Mouse (Mus musculus) intestine, postnatal 0 days (tissue): Measurements from ENCODE around the gene Oas1g. TPM values are rescaled to one million over a fixed set of nuclear protein-coding genes. Genes with fewer than 3 reads are reported as not detected.

Experiments
- ATAC-seq: fragments of 200-750 bp; cut with Nextera tagmentation; 2 replicates; pipeline ENCODE4 v1.8.0; 2017; ENCODE audit warnings: mild to moderate bottlenecking, moderate TSS enrichment, moderate library complexity
- H3K27ac ChIP-seq: fragments of 300-500 bp; sonication (generic); 2 replicates; pipeline ENCODE4 v1.5.1; 2014; ENCODE audit warnings: mild to moderate bottlenecking, low read depth, low read length, moderate library complexity
- H3K27me3 ChIP-seq: fragments of 300-500 bp; sonication (generic); replicated peaks from 2 replicates; pipeline ENCODE4 v1.6.1; 2014; ENCODE audit warnings: low read length, mixed read lengths; ENCODE audit not compliant: control insufficient read depth, insufficient read depth
- H3K36me3 ChIP-seq: fragments of 300-500 bp; sonication (generic); 2 replicates; pipeline ENCODE4 v1.6.1; 2014; ENCODE audit warnings: mild to moderate bottlenecking, moderate library complexity; ENCODE audit not compliant: control insufficient read depth, insufficient read depth
- H3K4me1 ChIP-seq: fragments of 300-500 bp; sonication (generic); replicated peaks from 2 replicates; pipeline ENCODE4 v1.6.1; 2014; ENCODE audit warnings: antibody characterized with exemption, low read length, mixed read lengths; ENCODE audit not compliant: control insufficient read depth, insufficient read depth
- H3K4me2 ChIP-seq: fragments of 300-500 bp; sonication (generic); replicated peaks from 2 replicates; pipeline ENCODE4 v1.6.1; 2014; ENCODE audit warnings: low read depth, mild to moderate bottlenecking, moderate library complexity
- H3K4me3 ChIP-seq: fragments of 300-500 bp; sonication (generic); 2 replicates; pipeline ENCODE4 v1.5.1; 2014; ENCODE audit warnings: low read depth, low read length
- H3K9ac ChIP-seq: fragments of 300-500 bp; sonication (generic); 2 replicates; pipeline ENCODE4 v1.6.1; 2014; ENCODE audit warnings: mild to moderate bottlenecking, low read depth, low read length
- H3K9me3 ChIP-seq: fragments of 300-500 bp; sonication (generic); 2 replicates; pipeline ENCODE4 v1.6.1; 2016; ENCODE audit warnings: mixed run types; ENCODE audit not compliant: control insufficient read depth
- CTCF ChIP-seq: sonication (generic); IDR thresholded peaks from 2 replicates; pipeline ENCODE4 v1.5.1; 2016; ENCODE audit warnings: low read depth, mild to moderate bottlenecking, control low read depth, antibody characterized with exemption, moderate library complexity
- whole genome bisulfite sequencing: fragments of 180-500 bp; shearing (Covaris S2); extraction: QIAGEN DNeasy Blood & Tissue Kit; methylation state at CpG from one replicate; pipeline ENCODE4 v1.1.7; 2014; 5-methylcytosine and 5-hydroxymethylcytosine counted together
- polyA plus RNA-seq: library from polyadenylated mRNA; unstranded; fragments of >200 nt; fragmentation: Nextera tagmentation; extraction: Ambion mirVana; gene quantifications from 2 replicates; pipeline ENCODE4 v1.2.1, GENCODE M21; 2015

Oas1g gene
- polyA plus RNA-seq, 1 experiment from 2014 or later = 31.8 TPM

GRCm38 (mm10) chr5:120859241-120859640, 28.2 kb downstream of the Oas1g start:
- no peak overlapping the region for H3K27ac ChIP-seq
- H3K4me1 ChIP-seq = no peaks in the 10 kb centered on the region
- no peaks in the 10 kb centered on the region for H3K27me3 ChIP-seq
- H3K4me2 ChIP-seq = no peak overlapping the region
- H3K4me3 ChIP-seq = no peak overlapping the region
- no peak overlapping the region for H3K9ac ChIP-seq
- H3K9me3 ChIP-seq = no peaks in the 10 kb centered on the region
- H3K36me3 ChIP-seq = no peaks in the 10 kb centered on the region
- 66% methylated on average over 2 of the region's 2 CpGs for WGBS
- no peak for TF ChIP-seq CTCF
- ATAC-seq = no peak

- peak; percentile 84 for TF ChIP-seq CTCF
- ATAC-seq = no peak
- no peak overlapping the region for H3K9ac ChIP-seq
- WGBS = 64% methylated on average over 3 of the region's 3 CpGs
- no peak overlapping the region for H3K27ac ChIP-seq
- H3K4me1 ChIP-seq = no peaks in the 10 kb centered on the region
- no peaks in the 10 kb centered on the region for H3K9me3 ChIP-seq
- no peak overlapping the region for H3K4me3 ChIP-seq
- no peaks in the 10 kb centered on the region for H3K36me3 ChIP-seq
- H3K27me3 ChIP-seq = no peaks in the 10 kb centered on the region
- no peak overlapping the region for H3K4me2 ChIP-seq
Measured at GRCm38 (mm10) chr5:120849601-120850136, 37.7 kb downstream of the Oas1g start.

- no peaks in the 10 kb centered on the region for H3K27me3 ChIP-seq
- TF ChIP-seq CTCF = no peak
- no peak within 1 kb of the TSS for H3K4me3 ChIP-seq
- WGBS = 22% methylated on average over 4 of the region's 4 CpGs
- H3K27ac ChIP-seq = no peak within 1 kb of the TSS
- no peak within 1 kb of the TSS for H3K4me2 ChIP-seq
- no peaks in the 10 kb centered on the region for H3K36me3 ChIP-seq
- H3K4me1 ChIP-seq = no peaks in the 10 kb centered on the region
- ATAC-seq = no peak
- no peaks in the 10 kb centered on the region for H3K9me3 ChIP-seq
- H3K9ac ChIP-seq = no peak within 1 kb of the TSS
Measured at GRCm38 (mm10) chr5:120847067-120847466, 40.3 kb downstream of the Oas1g start, which contains the start of gene Oas1f. Gene Oas1f, plus strand, starts transcription at chr5:120847367.

GRCm38 (mm10) chr5:120844713-120845112, 42.7 kb downstream of the Oas1g start:
- WGBS = 65% methylated on average over 3 of the region's 3 CpGs
- no peak overlapping the region for H3K4me3 ChIP-seq
- H3K4me2 ChIP-seq = no peak overlapping the region
- no peaks in the 10 kb centered on the region for H3K4me1 ChIP-seq
- no peak overlapping the region for H3K27ac ChIP-seq
- no peaks in the 10 kb centered on the region for H3K36me3 ChIP-seq
- no peaks in the 10 kb centered on the region for H3K27me3 ChIP-seq
- no peak for ATAC-seq
- no peak for TF ChIP-seq CTCF
- H3K9me3 ChIP-seq = no peaks in the 10 kb centered on the region
- H3K9ac ChIP-seq = no peak overlapping the region

GRCm38 (mm10) chr5:120836731-120837585, 50.5 kb downstream of the Oas1g start:
- no peaks in the 10 kb centered on the region for H3K27me3 ChIP-seq
- peak; percentile 80 for TF ChIP-seq CTCF
- WGBS = 16% methylated on average over 8 of the region's 8 CpGs
- no peak overlapping the region for H3K9ac ChIP-seq
- no peaks in the 10 kb centered on the region for H3K36me3 ChIP-seq
- H3K9me3 ChIP-seq = no peaks in the 10 kb centered on the region
- H3K4me3 ChIP-seq = no peak overlapping the region
- no peak overlapping the region for H3K4me2 ChIP-seq
- H3K27ac ChIP-seq = no peak overlapping the region
- H3K4me1 ChIP-seq = no peaks in the 10 kb centered on the region
- ATAC-seq = 0 out of 2 replicates have a peak, but pooled peaks have one; percentile 45

GRCm38 (mm10) chr5:120833335-120834280, 53.8 kb downstream of the Oas1g start:
- Histone ChIP-seq H3K4me2 (peak overlapping the region; percentile 41), H3K9me3 (no peaks in the 10 kb centered on the region), H3K9ac (no peak overlapping the region), H3K27ac (no peak overlapping the region), H3K27me3 (no peaks in the 10 kb centered on the region), H3K4me1 (no peaks in the 10 kb centered on the region), H3K4me3 (no peak overlapping the region), H3K36me3 (no peaks in the 10 kb centered on the region)
- 0 out of 2 replicates have a peak, but pooled peaks have one; percentile 38 for ATAC-seq
- WGBS = 7% methylated on average over 17 of the region's 17 CpGs
- no peak for TF ChIP-seq CTCF
